Mouse (Mus musculus) liver, adult 2 months (tissue): ENCODE results near the gene Mta2.

Experiments
- CTCF ChIP-seq: fragments of 200-500 bp; IDR thresholded peaks from 2 replicates; pipeline ENCODE4 v1.5.1; 2011; ENCODE audit warnings: low read depth, low read length, control low read depth
- POLR2A ChIP-seq: fragments of 200-500 bp; IDR thresholded peaks from 2 replicates; pipeline ENCODE4 v1.6.1; 2011; ENCODE audit warnings: low read length, control low read depth; ENCODE audit not compliant: insufficient read depth; ENCODE audit errors: extremely low read depth

DNA sequence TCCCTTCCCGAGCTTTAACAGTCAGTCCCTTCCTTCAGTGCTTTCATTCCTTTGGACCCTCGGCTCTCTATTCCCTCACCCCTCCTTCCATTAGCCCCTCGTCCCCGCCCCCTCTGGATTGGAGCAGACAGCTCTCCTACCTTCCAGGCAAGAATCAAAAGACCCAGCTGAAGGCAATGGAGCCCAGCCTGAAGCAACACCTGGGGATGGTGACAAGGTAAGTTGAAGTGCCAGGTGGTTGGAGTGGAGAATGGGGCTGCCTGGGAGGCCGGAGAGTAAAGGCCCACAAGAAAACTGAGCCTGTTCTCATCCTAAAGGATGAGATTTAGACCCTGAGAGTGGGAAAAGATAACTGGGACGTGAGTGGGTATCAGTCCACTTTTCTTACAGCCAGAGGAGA is 33.1 kb upstream of the Mta2 start:
- no peak for TF ChIP-seq POLR2A
- TF ChIP-seq CTCF: no peak
